Mouse (Mus musculus) central nervous system, embryonic 14 days (tissue): ENCODE data around the gene Lrrc51. TPM values are rescaled to one million over a fixed set of nuclear protein-coding genes. Genes with fewer than 3 reads are reported as not detected.

Experiments
- polyA plus RNA-seq: library from polyadenylated mRNA; depleted of rRNA; stranded (reverse); fragments of >200 nt; gene quantifications from 2 replicates; pipeline ENCODE4 v1.2.3, GENCODE M21; 2012; rRNA removed

The Lrrc51 gene
- 9.4 and 12.1 TPM in 2 replicates for polyA plus RNA-seq

GRCm38 (mm10) chr7:101933751-101934240 lies at the start of gene Lrrc51, which contains the start of gene Numa1:
Lrrc51 (minus strand) TSS chr7:101933895.
Numa1 (plus strand) TSS chr7:101934111.

GRCm38 (mm10) chr7:101906287-101906681 lies 27.4 kb downstream of the Lrrc51 start, which contains the start of gene Tomt:
Tomt (minus strand) TSS chr7:101906359.

GRCm38 (mm10) chr7:101905561-101906286 lies 28.0 kb downstream of the Lrrc51 start, which contains the start of gene Lamtor1:
Lamtor1 (plus strand) TSS chr7:101905904.

GRCm38 (mm10) chr7:101870629-101871028 lies 63.1 kb downstream of the Lrrc51 start, which contains the start of gene Folr1:
Folr1 (minus strand) TSS chr7:101870788.

GRCm38 (mm10) chr7:101863415-101863814 lies 70.3 kb downstream of the Lrrc51 start, which contains the start of gene Anapc15:
Anapc15 (plus strand) TSS chr7:101863715.

Other genes with a start within 250 kb of the Lrrc51 start
- gene Phox2a, start 115.6 kb downstream of the Lrrc51 start, polyA plus RNA-seq: 0.79 and 3.1 TPM in 2 replicates
- 36.5 and 44.2 TPM in 2 replicates for gene Inppl1, start 95.7 kb downstream of the Lrrc51 start, polyA plus RNA-seq
- 4.2 and 4.7 TPM in 2 replicates for gene Folr2, start 76.7 kb downstream of the Lrrc51 start, polyA plus RNA-seq
- 101 and 125 TPM in 2 replicates for gene Anapc15, start 70.2 kb downstream of the Lrrc51 start, polyA plus RNA-seq
- 15.2 and 17.3 TPM in 2 replicates for gene Folr1, start 63.1 kb downstream of the Lrrc51 start, polyA plus RNA-seq
- 167 and 175 TPM in 2 replicates for gene Lamtor1, start 28.0 kb downstream of the Lrrc51 start, polyA plus RNA-seq
- gene Tomt, start 27.5 kb downstream of the Lrrc51 start, polyA plus RNA-seq: 0.22 and 0.29 TPM in 2 replicates
- 84.8 and 87.9 TPM in 2 replicates for gene Numa1, start 216 bp upstream of the Lrrc51 start, polyA plus RNA-seq
- 17.8 and 19.2 TPM in 2 replicates for gene Il18bp, start 84.8 kb upstream of the Lrrc51 start, polyA plus RNA-seq
- gene Rnf121, start 131.6 kb upstream of the Lrrc51 start, polyA plus RNA-seq: 84.0 and 84.5 TPM in 2 replicates
- gene Xndc1, start 131.6 kb upstream of the Lrrc51 start, polyA plus RNA-seq: 57.8 and 59.0 TPM in 2 replicates
- gene Xntrpc, start 131.8 kb upstream of the Lrrc51 start, polyA plus RNA-seq: 7.0 and 7.4 TPM in 2 replicates
- gene Trpc2, start 149.2 kb upstream of the Lrrc51 start, polyA plus RNA-seq: 3.5 and 3.9 TPM in 2 replicates
- 0.43 and 2.9 TPM in 2 replicates for gene Art1, start 167.8 kb upstream of the Lrrc51 start, polyA plus RNA-seq
- 0.63 and 0.76 TPM in 2 replicates for gene Art5, start 175.6 kb upstream of the Lrrc51 start, polyA plus RNA-seq
- 0.03 and 0.05 TPM in 2 replicates for gene Chrna10, start 182.9 kb upstream of the Lrrc51 start, polyA plus RNA-seq